ENCODE assay signal across 8 mouse cellular contexts in genomic region chr1:60567321-60567720, GRCm38 (mm10). TPM values are rescaled to one million over a fixed set of nuclear protein-coding genes. Genes with fewer than 3 reads are reported as not detected.
DNase-seq lines count a peak whose midpoint lies in the region; ATAC-seq lines count a peak whose summit lies in the region.

No protein-coding gene starts in this region.

- no peak for ATAC-seq in kidney, embryonic 14.5 days (ENCODE audit: low FRiP score, low TSS enrichment)
- no peak for ATAC-seq in hindbrain, embryonic 16.5 days
- ATAC-seq in midbrain, embryonic 13.5 days, result no peak

- H3K4me2 ChIP-seq in kidney, embryonic 14.5 days (replicated peaks; ENCODE audit: low read depth, low read length), result peak overlapping the region; percentile 57
- H3K4me2 ChIP-seq in hindbrain, embryonic 16.5 days (ENCODE audit: low read length), result peak overlapping the region; percentile 57
- H3K4me2 ChIP-seq in midbrain, embryonic 13.5 days (replicated peaks), result peak overlapping the region; percentile 84

- H3K9ac ChIP-seq in kidney, embryonic 14.5 days (ENCODE audit: low read depth, low read length), result peak overlapping the region; percentile 95
- H3K9ac ChIP-seq in hindbrain, embryonic 16.5 days (ENCODE audit: low read depth, low read length), result peak overlapping the region; percentile 96
- peak overlapping the region; percentile 99 for H3K9ac ChIP-seq in midbrain, embryonic 13.5 days (replicated peaks)

- peaks cover 11% of the 10 kb centered on the region for H3K4me1 ChIP-seq in kidney, embryonic 14.5 days (ENCODE audit: control insufficient read depth, insufficient read depth, low read length)
- H3K4me1 ChIP-seq in brown adipose tissue, adult 24 weeks (ENCODE audit: control insufficient read depth, insufficient read depth, insufficient read length, low read length), result peaks cover 2% of the 10 kb centered on the region
- H3K4me1 ChIP-seq in hindbrain, embryonic 16.5 days (ENCODE audit: control insufficient read depth, insufficient read depth, low read depth, low read length), result peaks cover 12% of the 10 kb centered on the region
- H3K4me1 ChIP-seq in midbrain, embryonic 13.5 days (replicated peaks), result peaks cover 19% of the 10 kb centered on the region

- DNase-seq in kidney, adult 9 months, result no peak
- DNase-seq in left cerebral cortex, postnatal 4 days, result no peak
- no peak for DNase-seq in frontal cortex, postnatal 36 days (ENCODE audit: low spot score in 2 of 2)
- no peak for DNase-seq in cerebellum, adult 8-10 months

- intact Hi-C loops in left cerebral cortex, postnatal 4 days (cut with DNase I), result loop anchor here (5.0 kb wide), 1 partner anchor 295 kb away; no protein-coding TSS in a partner anchor

- H3K4me3 ChIP-seq in kidney, embryonic 14.5 days (ENCODE audit: low read length), result peak overlapping the region; percentile 98
- H3K4me3 ChIP-seq in brown adipose tissue, adult 24 weeks (ENCODE audit: insufficient read depth, low read depth, low read length), result peak overlapping the region; percentile 74
- H3K4me3 ChIP-seq in hindbrain, embryonic 16.5 days (ENCODE audit: low read length), result peak overlapping the region; percentile 100
- peak overlapping the region; percentile 81 for H3K4me3 ChIP-seq in midbrain, embryonic 13.5 days (replicated peaks)

- H3K9me3 ChIP-seq in kidney, embryonic 14.5 days (ENCODE audit: control insufficient read depth, low read length), result no peaks in the 10 kb centered on the region
- H3K9me3 ChIP-seq in hindbrain, embryonic 16.5 days (ENCODE audit: control insufficient read depth, low read length), result no peaks in the 10 kb centered on the region
- no peaks in the 10 kb centered on the region for H3K9me3 ChIP-seq in midbrain, embryonic 13.5 days

- no peaks in the 10 kb centered on the region for H3K36me3 ChIP-seq in kidney, embryonic 14.5 days (ENCODE audit: control insufficient read depth, insufficient read depth, low read length)
- no peaks in the 10 kb centered on the region for H3K36me3 ChIP-seq in hindbrain, embryonic 16.5 days (ENCODE audit: control insufficient read depth, insufficient read depth, low read length)
- H3K36me3 ChIP-seq in midbrain, embryonic 13.5 days, result no peaks in the 10 kb centered on the region; the same call in 1 of the 2 replicates

- WGBS in kidney, embryonic 14.5 days, result 9% methylated on average over 5 of the region's 5 CpGs
- 26% methylated on average over 5 of the region's 5 CpGs for WGBS in hindbrain, embryonic 16.5 days
- WGBS in midbrain, embryonic 13.5 days, result 23% methylated on average over 5 of the region's 5 CpGs

- H3K27ac ChIP-seq in kidney, embryonic 14.5 days (ENCODE audit: low read depth, low read length), result peak overlapping the region; percentile 88
- peak overlapping the region; percentile 82 for H3K27ac ChIP-seq in brown adipose tissue, adult 24 weeks (replicated peaks; ENCODE audit: low read depth, low read length)
- peak overlapping the region; percentile 99 for H3K27ac ChIP-seq in hindbrain, embryonic 16.5 days (ENCODE audit: low read depth, low read length)
- peak overlapping the region; percentile 98 for H3K27ac ChIP-seq in midbrain, embryonic 13.5 days

- no peaks in the 10 kb centered on the region for H3K27me3 ChIP-seq in kidney, embryonic 14.5 days (ENCODE audit: control insufficient read depth, insufficient read depth, low read length)
- H3K27me3 ChIP-seq in hindbrain, embryonic 16.5 days (replicated peaks; ENCODE audit: control insufficient read depth, insufficient read depth, low read length), result no peaks in the 10 kb centered on the region
- H3K27me3 ChIP-seq in midbrain, embryonic 13.5 days, result no peaks in the 10 kb centered on the region

RNA-seq across cellular contexts. Expression of gene Raph1, which starts 0.4 kb away (rescaled TPM):
- polyA plus RNA-seq in kidney, embryonic 14.5 days (2014; fragmentation: Nextera tagmentation; extraction: Ambion mirVana), result 34.7 and 45.1 TPM in 2 replicates
- 12.3 and 13.9 TPM in 2 replicates for polyA plus RNA-seq in brown adipose tissue, adult 24 weeks (2012; ENCODE audit: insufficient read depth, insufficient read length, missing spikeins)
- 22.0 and 22.4 TPM in 2 replicates for polyA plus RNA-seq in hindbrain, embryonic 16.5 days (2015; fragmentation: Nextera tagmentation; extraction: Ambion mirVana)
- polyA plus RNA-seq in midbrain, embryonic 13.5 days (2015; fragmentation: Nextera tagmentation; extraction: Ambion mirVana), result 22.3 and 23.4 TPM in 2 replicates
- 100 to 1,000 TPM; 103 to 112 TPM for total RNA-seq in left cerebral cortex, postnatal 4 days (2021)
